Mouse (Mus musculus) ES-E14 (cell line): ENCODE measurements around the gene Epha8.

ENCODE experiments used
- CHD2 ChIP-seq: IDR thresholded peaks from 2 replicates; pipeline ENCODE4 v1.6.1; 2014; ENCODE audit warnings: mild to moderate bottlenecking, low read depth, low read length, inconsistent platforms
- MAFK ChIP-seq: IDR thresholded peaks from 2 replicates; pipeline ENCODE4 v1.6.1; 2014; ENCODE audit warnings: mild to moderate bottlenecking, low read depth, low read length, inconsistent platforms; ENCODE audit not compliant: insufficient read depth
- ZC3H11A ChIP-seq: IDR thresholded peaks from 2 replicates; pipeline ENCODE4 v1.6.1; 2012; ENCODE audit warnings: low read depth, mild to moderate bottlenecking, inconsistent platforms, low read length, borderline replicate concordance
- ZNF384 ChIP-seq: IDR thresholded peaks from 2 replicates; pipeline ENCODE4 v1.6.1; 2012; ENCODE audit warnings: low read depth, low read length, inconsistent platforms

DNA sequence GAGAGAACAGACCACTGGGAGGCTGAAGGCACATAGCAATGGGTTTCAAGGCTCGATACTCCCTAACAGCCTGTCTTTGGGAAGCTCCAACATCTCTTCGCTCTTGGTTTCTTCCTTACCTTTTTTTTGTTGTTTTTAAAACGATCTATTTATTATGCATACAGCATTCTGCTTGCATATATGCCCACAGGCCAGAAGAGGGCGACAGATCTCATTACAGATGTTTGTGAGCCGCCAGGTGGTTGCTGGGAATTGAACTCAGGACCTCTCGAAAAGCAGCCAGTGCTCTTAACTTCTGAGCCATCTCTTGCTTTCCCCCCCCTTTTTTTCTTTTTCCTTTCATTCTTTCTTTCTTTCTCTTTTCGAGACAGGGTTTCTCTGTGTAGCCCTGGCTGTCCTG, 57.5 kb downstream of the Epha8 start:
- TF ChIP-seq MAFK = no peak
- no peak for TF ChIP-seq ZC3H11A
- no peak for TF ChIP-seq ZNF384
- TF ChIP-seq CHD2 = no peak
